Comparison of ENCODE assay signal across 8 mouse cellular contexts in the genomic region with DNA sequence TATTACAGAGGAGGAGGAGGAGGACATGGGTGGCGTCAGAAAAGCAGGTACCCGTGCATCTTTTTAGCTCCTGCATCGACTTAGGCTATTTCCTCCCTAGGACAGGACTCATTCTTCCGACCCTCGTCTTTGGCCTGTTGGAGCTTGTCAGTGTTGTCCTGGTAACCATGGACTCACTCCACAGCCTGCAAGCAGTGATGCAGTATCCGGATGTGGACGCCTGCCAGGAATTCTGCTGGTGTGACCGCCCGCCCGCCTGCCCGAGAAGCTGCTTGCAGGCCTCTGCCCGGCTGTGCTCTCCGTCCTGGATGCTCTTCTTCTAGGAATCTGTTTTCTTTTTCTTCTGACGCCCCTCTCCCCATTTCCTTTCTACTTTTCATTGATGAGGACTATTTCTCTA. TPM values are rescaled to one million over a fixed set of nuclear protein-coding genes. Genes with fewer than 3 reads are reported as not detected.
DNase-seq lines count a peak whose midpoint lies in the region; ATAC-seq and TF ChIP-seq lines count a peak whose summit lies in the region.
"Had no signal": no experiment of that assay in that cellular context is flagged by ENCODE, and none has a peak within 500 bp of the region (broad histone marks: within the 10 kb centered on the region; RNA-seq: fewer than 3 reads in every experiment).

No protein-coding gene starts in this region.

- H3K9ac ChIP-seq in heart, postnatal 0 days (replicated peaks; ENCODE audit: low read depth, low read length) = no peak overlapping the region
- no peak overlapping the region for H3K9ac ChIP-seq in neural tube, embryonic 15.5 days (replicated peaks)
- H3K9ac ChIP-seq: neural tube, embryonic 12.5 days had no signal

- no peaks in the 10 kb centered on the region for H3K9me3 ChIP-seq in heart, postnatal 0 days (replicated peaks; ENCODE audit: control insufficient read depth, low read length)
- no peaks in the 10 kb centered on the region for H3K9me3 ChIP-seq in neural tube, embryonic 15.5 days (replicated peaks)
- H3K9me3 ChIP-seq: neural tube, embryonic 12.5 days had no signal

- no peak for TF ChIP-seq EP300 in heart, postnatal 0 days (IDR thresholded peaks at IDR 0.05; ENCODE audit: low read depth)

- H3K36me3 ChIP-seq in heart, postnatal 0 days (replicated peaks; ENCODE audit: control insufficient read depth, insufficient read depth, low read length) = peaks cover 68% of the 10 kb centered on the region
- peaks cover 65% of the 10 kb centered on the region for H3K36me3 ChIP-seq in neural tube, embryonic 15.5 days

- no peaks in the 10 kb centered on the region for H3K4me1 ChIP-seq in heart, postnatal 0 days (ENCODE audit: control insufficient read depth, insufficient read depth)
- 0 out of 2 replicates have a peak, but pooled peaks cover 2% of the 10 kb centered on the region for H3K4me1 ChIP-seq in neural tube, embryonic 15.5 days
- H3K4me1 ChIP-seq: neural tube, embryonic 12.5 days had no signal

- peak; percentile 88 for ATAC-seq in heart, postnatal 0 days (ENCODE audit: insufficient read depth, low read depth)
- peak; percentile 81 for ATAC-seq in neural tube, embryonic 15.5 days (ENCODE audit: low FRiP score)
- no peak for ATAC-seq in CD4-positive, CD25-positive, alpha-beta regulatory T cell, adult 4 months

- no peak overlapping the region for H3K4me2 ChIP-seq in heart, postnatal 0 days (ENCODE audit: low read depth, low read length)
- no peak overlapping the region for H3K4me2 ChIP-seq in neural tube, embryonic 15.5 days
- H3K4me2 ChIP-seq: neural tube, embryonic 12.5 days had no signal

- H3K27ac ChIP-seq in heart, postnatal 0 days (ENCODE audit: low read depth) = no peak overlapping the region
- H3K27ac ChIP-seq in neural tube, embryonic 15.5 days (replicated peaks) = no peak overlapping the region; the same call in 1 of the 2 replicates
- H3K27ac ChIP-seq: neural tube, embryonic 12.5 days had no signal

- 15% methylated on average over 14 of the region's 14 CpGs for WGBS in heart, postnatal 0 days
- WGBS in neural tube, embryonic 15.5 days = 53% methylated on average over 14 of the region's 14 CpGs

- no peak overlapping the region for H3K4me3 ChIP-seq in heart, postnatal 0 days (ENCODE audit: low read depth, low read length)
- H3K4me3 ChIP-seq in neural tube, embryonic 15.5 days (replicated peaks) = no peak overlapping the region
- H3K4me3 ChIP-seq: neural tube, embryonic 12.5 days had no signal

- no peaks in the 10 kb centered on the region for H3K27me3 ChIP-seq in heart, postnatal 0 days (ENCODE audit: control insufficient read depth, insufficient read depth, low read length)
- H3K27me3 ChIP-seq in neural tube, embryonic 15.5 days (replicated peaks) = no peaks in the 10 kb centered on the region
- H3K27me3 ChIP-seq: neural tube, embryonic 12.5 days had no signal

- TF ChIP-seq CTCF in heart, postnatal 0 days (IDR thresholded peaks at IDR 0.05; ENCODE audit: low read depth) = no peak

- DNase-seq in retina, postnatal 1 day = peak; percentile 82
- no peak for DNase-seq in retina, embryonic 14.5 days (ENCODE audit: low spot score)
- DNase-seq in cerebellum, postnatal 36 days = peak; percentile 78 to 84
- DNase-seq in heart, postnatal 0 days (ENCODE audit: low spot score) = peak; percentile 88
- peak; percentile 70 for DNase-seq in layer of hippocampus, adult 9-11 months

RNA-seq across cellular contexts. Expression of a gene that starts 14.9 kb away (rescaled TPM):
- 0.80 TPM in 1 of 2 replicates, not detected in the other for total RNA-seq in heart, postnatal 0 days (2014; rRNA removed; ENCODE audit: low replicate concordance)
- 0.04 TPM in 1 of 2 replicates, not detected in the other for polyA plus RNA-seq in heart, postnatal 0 days (2015; fragmentation: Nextera tagmentation; extraction: Ambion mirVana)
- 66.3 and 78.5 TPM in 2 replicates for polyA plus RNA-seq in neural tube, embryonic 15.5 days (2015; fragmentation: Nextera tagmentation; extraction: Ambion mirVana)
- not detected for polyA plus RNA-seq in CD4-positive, CD25-positive, alpha-beta regulatory T cell, adult 4 months (2017; shearing (Covaris generic))

RNA-seq across cellular contexts. Expression of a gene that starts 18.3 kb away (rescaled TPM):
- total RNA-seq in heart, postnatal 0 days (2014; rRNA removed; ENCODE audit: low replicate concordance) = 2.1 and 4.1 TPM in 2 replicates
- polyA plus RNA-seq in heart, postnatal 0 days (2015; fragmentation: Nextera tagmentation; extraction: Ambion mirVana) = 8.5 and 10.3 TPM in 2 replicates
- polyA plus RNA-seq in neural tube, embryonic 15.5 days (2015; fragmentation: Nextera tagmentation; extraction: Ambion mirVana) = 33.5 and 35.1 TPM in 2 replicates
- polyA plus RNA-seq in CD4-positive, CD25-positive, alpha-beta regulatory T cell, adult 4 months (2017; shearing (Covaris generic)) = 10 to 100 TPM; 19.4 to 24.7 TPM

RNA-seq across cellular contexts. Expression of a gene that starts 45.1 kb away (rescaled TPM):
- total RNA-seq in heart, postnatal 0 days (2014; rRNA removed; ENCODE audit: low replicate concordance) = not detected in 2 replicates
- 5.0 and 5.2 TPM in 2 replicates for polyA plus RNA-seq in heart, postnatal 0 days (2015; fragmentation: Nextera tagmentation; extraction: Ambion mirVana)
- 22.6 and 23.1 TPM in 2 replicates for polyA plus RNA-seq in neural tube, embryonic 15.5 days (2015; fragmentation: Nextera tagmentation; extraction: Ambion mirVana)
- 10 to 100 TPM; 13.2 to 14.3 TPM for polyA plus RNA-seq in CD4-positive, CD25-positive, alpha-beta regulatory T cell, adult 4 months (2017; shearing (Covaris generic))

Comparison
In these comparisons a context has a peak if more than half of its experiments do, and no peak if none do; other contexts are left out.
1. RNA of a gene that starts 14.9 kb away (polyA plus RNA-seq): 66.3 to 78.5 TPM in neural tube, embryonic 15.5 days; 0.04 TPM in heart, postnatal 0 days and not detected in CD4-positive, CD25-positive, alpha-beta regulatory T cell, adult 4 months; every median in the first group is over 10 times any median in the second.